Mouse (Mus musculus): ENCODE results near the gene Cntnap4.

Cntnap4 gene

GRCm38 (mm10) chr8:112569471-112570141, at the start of gene Cntnap4:
Gene Cntnap4, plus strand, starts transcription at chr8:112570043.
- DNase-seq, result no peak

GRCm38 (mm10) chr8:112557376-112557775, 12.5 kb upstream of the Cntnap4 start:
- DNase-seq, result no peak

GRCm38 (mm10) chr8:112570541-112570940, 698 bp downstream of the Cntnap4 start:
- no peak for DNase-seq

GRCm38 (mm10) chr8:112571337-112571904, 1.6 kb downstream of the Cntnap4 start:
- peak; percentile 6 to 50 for DNase-seq

- DNase-seq, result no peak
Measured at GRCm38 (mm10) chr8:112581473-112581872, 11.6 kb downstream of the Cntnap4 start.

GRCm38 (mm10) chr8:112583440-112583839, 13.6 kb downstream of the Cntnap4 start:
- no peak for DNase-seq

- no peak for DNase-seq
Measured at GRCm38 (mm10) chr8:112588357-112589051, 18.7 kb downstream of the Cntnap4 start.

GRCm38 (mm10) chr8:112589052-112589389, 19.2 kb downstream of the Cntnap4 start:
- no peak for DNase-seq

GRCm38 (mm10) chr8:112596023-112596776, 26.4 kb downstream of the Cntnap4 start:
- DNase-seq, result no peak

GRCm38 (mm10) chr8:112599975-112600374, 30.1 kb downstream of the Cntnap4 start:
- no peak for DNase-seq

GRCm38 (mm10) chr8:112601150-112601549, 31.3 kb downstream of the Cntnap4 start:
- DNase-seq, result no peak

GRCm38 (mm10) chr8:112610121-112610520, 40.3 kb downstream of the Cntnap4 start:
- no peak for DNase-seq

GRCm38 (mm10) chr8:112628791-112629190, 58.9 kb downstream of the Cntnap4 start:
- DNase-seq, result no peak

- no peak for DNase-seq
Measured at GRCm38 (mm10) chr8:112652657-112653056, 82.8 kb downstream of the Cntnap4 start.

- no peak for DNase-seq
Measured at GRCm38 (mm10) chr8:112653276-112653675, 83.4 kb downstream of the Cntnap4 start.

- DNase-seq, result no peak
Measured at GRCm38 (mm10) chr8:112653994-112654393, 84.2 kb downstream of the Cntnap4 start.

- no peak for DNase-seq
Measured at GRCm38 (mm10) chr8:112664067-112664466, 94.2 kb downstream of the Cntnap4 start.

GRCm38 (mm10) chr8:112674671-112675070, 104.8 kb downstream of the Cntnap4 start:
- DNase-seq, result no peak

GRCm38 (mm10) chr8:112681757-112682156, 111.9 kb downstream of the Cntnap4 start:
- DNase-seq, result no peak

GRCm38 (mm10) chr8:112695708-112696107, 125.9 kb downstream of the Cntnap4 start:
- DNase-seq, result no peak

GRCm38 (mm10) chr8:112698141-112698540, 128.3 kb downstream of the Cntnap4 start:
- DNase-seq, result no peak

- DNase-seq, result no peak
Measured at GRCm38 (mm10) chr8:112716982-112717381, 147.1 kb downstream of the Cntnap4 start.

- DNase-seq, result no peak
Measured at GRCm38 (mm10) chr8:112724918-112725317, 155.1 kb downstream of the Cntnap4 start.

Data from kidney, adult 8-10 months (tissue).